Mouse (Mus musculus): ENCODE measurements at regions not wholly inside any gene's neighbourhood (a gene's known extent, or its start where the extent isn't known, plus 50 kb on each side); places are given as distances from the start of the nearest gene placed in this dataset.

- TF ChIP-seq CTCF (IDR thresholded peaks at IDR 0.05; ENCODE audit: low read depth, low read length), result no peak
- no peak for TF ChIP-seq POLR2A (IDR thresholded peaks at IDR 0.05; ENCODE audit: extremely low read depth, insufficient read depth, low read length)
These were observed 50.6 kb upstream of the Iqsec3 start for GRCm38 (mm10) chr6:121523882-121524612.
